Mouse (Mus musculus) frontal cortex, postnatal 36 days (tissue): ENCODE data around the gene Vmn2r2.

Source experiments
- DNase-seq, 2 experiments: peaks; one replicate each; pipeline ENCODE4 v3.0.0; 2022; ENCODE audit warnings: low spot score in 2 of 2

Vmn2r2 gene

GRCm38 (mm10) chr3:64141878-64142508, at the start of gene Vmn2r2:
Gene Vmn2r2 (minus strand): TSS chr3:64141928.
- no peak for DNase-seq

- peak in 1 of 2 experiments; percentile 14 for DNase-seq
Measured at GRCm38 (mm10) chr3:64113352-64114046, 28.2 kb downstream of the Vmn2r2 start.

- DNase-seq: no peak
Measured at GRCm38 (mm10) chr3:64112707-64113106, 29.0 kb downstream of the Vmn2r2 start.

GRCm38 (mm10) chr3:64081247-64081646, 60.5 kb downstream of the Vmn2r2 start, which contains the start of gene Vmn2r1:
Gene Vmn2r1 (plus strand): TSS chr3:64081547.
- no peak for DNase-seq
